Mouse (Mus musculus) C2C12 (cell line): ENCODE measurements around the gene Gm28035. TPM values are rescaled to one million over a fixed set of nuclear protein-coding genes. Genes with fewer than 3 reads are reported as not detected.
A peak's percentile ranks its signal among the peaks of the same experiment; 100 is the strongest.

Source experiments
- H3K27me3 ChIP-seq: one replicate; pipeline ENCODE4 v1.6.1; 2011; ENCODE audit not compliant: control insufficient read depth, insufficient read depth, insufficient read length
- H3K36me3 ChIP-seq: one replicate; pipeline ENCODE4 v1.6.1; 2011; ENCODE audit not compliant: control insufficient read depth, insufficient read depth
- H3K4me3 ChIP-seq: one replicate; pipeline ENCODE4 v1.5.1; 2011; ENCODE audit warnings: mild to moderate bottlenecking, control low read depth; ENCODE audit not compliant: poor library complexity, insufficient read depth, severe bottlenecking
- H3K79me2 ChIP-seq: one replicate; pipeline ENCODE4 v1.6.1; 2011; ENCODE audit not compliant: control insufficient read depth, insufficient read depth
- H3K79me3 ChIP-seq: one replicate; pipeline ENCODE4 v1.6.1; 2011; ENCODE audit warnings: low read depth, control low read depth
- H3ac ChIP-seq: one replicate; pipeline ENCODE3; 2011; ENCODE audit warnings: low read depth; ENCODE audit not compliant: control insufficient read depth, insufficient read length
- CEBPB ChIP-seq: IDR thresholded peaks from one replicate; pipeline ENCODE4 v1.6.1; 2011; ENCODE audit warnings: low read depth, mild to moderate bottlenecking, control low read depth, moderate library complexity
- CTCF ChIP-seq: IDR thresholded peaks from one replicate; pipeline ENCODE4 v1.5.1; 2011; ENCODE audit not compliant: control insufficient read depth, insufficient read depth, insufficient read length
- FOSL1 ChIP-seq: IDR thresholded peaks from one replicate; pipeline ENCODE4 v1.8.0; 2011; ENCODE audit warnings: mild to moderate bottlenecking, low read length; ENCODE audit not compliant: poor library complexity, insufficient read depth, severe bottlenecking
- MAX ChIP-seq: IDR thresholded peaks from one replicate; pipeline ENCODE4 v1.6.1; 2011; ENCODE audit warnings: mild to moderate bottlenecking, control low read depth
- MYOD1 ChIP-seq: IDR thresholded peaks from one replicate; pipeline ENCODE4 v1.6.1; 2011; ENCODE audit warnings: low read depth; ENCODE audit not compliant: control insufficient read depth, insufficient read length
- MYOG ChIP-seq: IDR thresholded peaks from one replicate; pipeline ENCODE4 v1.6.1; 2011; ENCODE audit not compliant: control insufficient read depth, insufficient read length; ENCODE audit errors: extremely low read depth
- USF1 ChIP-seq: IDR thresholded peaks from one replicate; pipeline ENCODE4 v1.6.1; 2011; ENCODE audit warnings: low read depth, mild to moderate bottlenecking, control low read depth, moderate library complexity
- long read RNA-seq, 2 experiments: library from polyadenylated mRNA; unstranded; transcript quantifications; one replicate each; pipeline ENCODE4 v2.0.0; 2019 to 2020
- polyA plus RNA-seq: library from polyadenylated mRNA; unstranded; fragments of >200 nt; fragmentation: generic; extraction: Trizol; gene quantifications from one replicate; pipeline ENCODE4 v1.2.1, GENCODE M21; 2012; ENCODE audit warnings: missing spikeins

Gm28035 gene
- 0.01 TPM for polyA plus RNA-seq
- long read RNA-seq, experiment 1, partial matches to known transcripts: 0 of 81 reads
- long read RNA-seq, experiment 1, other reads (novel, unspliced or antisense): 81 of 81 reads
- long read RNA-seq, experiment 2: 0 reads

GRCm38 (mm10) chr2:30240267-30240666 lies at the start of gene Gm28035:
Gene Gm28035 (plus strand): TSS chr2:30240567.
- Histone ChIP-seq H3K79me2 (peaks cover 76% of the 10 kb centered on the region), H3K36me3 (peaks cover 51% of the 10 kb centered on the region), H3K79me3 (peaks cover 58% of the 10 kb centered on the region), H3K4me3 (no peak within 1 kb of the TSS), H3ac (peak within 1 kb of the TSS; percentile 28), H3K27me3 (no peaks in the 10 kb centered on the region)
- TF ChIP-seq MAX (no peak), MYOG (no peak), CEBPB (no peak), CTCF (no peak), MYOD1 (no peak), USF1 (no peak), FOSL1 (no peak)

DNA sequence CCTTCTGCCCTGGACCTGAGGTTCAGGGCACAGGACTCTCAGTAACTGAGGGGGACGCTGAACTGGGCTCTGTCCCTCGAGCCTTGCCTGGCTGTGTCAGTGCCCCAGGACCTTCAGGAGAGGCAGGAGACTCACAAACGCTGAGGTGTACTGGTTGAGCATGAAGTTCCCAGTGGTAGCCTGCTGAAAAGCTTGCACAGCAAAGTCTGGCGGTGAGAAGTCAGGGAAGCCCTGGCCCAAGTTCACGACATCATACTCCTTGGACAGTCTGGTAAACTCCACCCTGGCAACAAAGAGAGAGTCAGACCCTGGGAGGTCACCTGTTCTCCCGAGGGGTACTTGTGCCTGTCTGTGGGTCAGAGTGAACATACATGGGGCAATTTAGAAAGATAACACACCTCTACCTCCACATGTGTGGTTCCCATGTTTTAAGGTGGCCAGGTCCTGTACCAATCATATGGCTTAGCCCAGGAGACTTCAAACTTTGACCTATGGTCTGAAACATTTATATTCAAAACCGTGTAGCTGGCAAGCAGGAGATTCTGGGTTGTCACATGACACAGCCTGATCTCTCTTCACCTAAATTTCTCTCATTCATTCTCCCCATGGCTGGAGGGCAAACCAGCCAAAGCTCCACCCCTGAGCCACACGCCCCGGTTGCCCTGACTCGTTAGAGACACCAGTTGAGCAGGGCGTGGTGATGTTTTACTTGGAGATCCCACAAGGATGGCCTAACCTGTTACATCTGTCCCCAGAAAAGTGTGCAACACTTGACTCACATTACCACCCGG lies 48.4 kb upstream of the Gm28035 start:
- Histone ChIP-seq H3K79me2 (no peaks in the 10 kb centered on the region), H3ac (no peak overlapping the region), H3K79me3 (no peaks in the 10 kb centered on the region), H3K4me3 (no peak overlapping the region), H3K27me3 (no peaks in the 10 kb centered on the region), H3K36me3 (no peaks in the 10 kb centered on the region)
- no peak for TF ChIP-seq USF1
- TF ChIP-seq MAX: no peak
- TF ChIP-seq FOSL1: no peak
- no peak for TF ChIP-seq CTCF
- TF ChIP-seq MYOG: no peak
- no peak for TF ChIP-seq MYOD1
- TF ChIP-seq CEBPB: no peak

DNA sequence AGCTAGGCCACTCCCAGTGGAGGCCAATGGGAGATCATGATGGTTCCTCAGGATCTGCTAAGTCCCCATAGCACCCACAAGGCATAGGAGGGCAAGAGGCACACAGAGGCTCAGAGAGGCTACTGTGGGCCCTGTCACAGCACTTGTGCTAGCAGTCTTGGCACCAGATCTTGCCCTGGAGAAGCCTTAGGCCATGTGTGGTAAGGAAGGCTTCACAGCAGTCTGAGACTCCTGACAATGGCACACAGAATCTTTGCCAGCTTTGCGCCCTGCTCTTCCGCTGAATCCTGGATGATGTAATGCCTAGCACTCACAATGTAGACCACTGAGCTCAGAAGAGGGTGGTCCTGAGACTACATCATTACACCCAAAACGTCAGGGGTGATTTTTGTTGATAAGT lies 45.7 kb upstream of the Gm28035 start:
- Histone ChIP-seq H3K4me3 (no peak overlapping the region), H3K27me3 (peaks cover 8% of the 10 kb centered on the region)

DNA sequence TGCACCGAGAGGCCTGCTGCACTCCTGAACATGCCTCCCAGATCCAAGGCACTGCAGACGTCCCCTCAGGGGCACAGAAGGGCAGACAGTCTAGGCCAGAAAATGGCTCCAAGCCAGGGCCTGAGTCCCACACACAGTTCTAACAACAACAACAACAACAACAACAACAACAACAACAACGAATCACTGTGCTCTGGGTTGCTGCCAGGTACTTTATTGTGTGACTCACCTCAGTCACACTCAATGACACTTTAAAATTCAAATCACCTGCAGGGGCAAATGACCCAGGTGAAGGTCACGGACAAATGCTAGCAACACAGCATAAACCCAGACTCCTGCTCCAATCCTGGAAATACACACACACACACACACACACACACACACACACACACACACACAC lies 42.3 kb upstream of the Gm28035 start:
- H3K36me3 ChIP-seq: no peaks in the 10 kb centered on the region

More for the DNA sequence above, 45.7 kb upstream of the Gm28035 start:
- no peaks in the 10 kb centered on the region for H3K79me3 ChIP-seq
- no peaks in the 10 kb centered on the region for H3K36me3 ChIP-seq
- no peaks in the 10 kb centered on the region for H3K79me2 ChIP-seq
- TF ChIP-seq CTCF: no peak
- no peak for TF ChIP-seq FOSL1
- TF ChIP-seq CEBPB: no peak
- no peak for TF ChIP-seq USF1
- TF ChIP-seq MYOG: no peak
- TF ChIP-seq MYOD1: no peak
- no peak overlapping the region for H3ac ChIP-seq

DNA sequence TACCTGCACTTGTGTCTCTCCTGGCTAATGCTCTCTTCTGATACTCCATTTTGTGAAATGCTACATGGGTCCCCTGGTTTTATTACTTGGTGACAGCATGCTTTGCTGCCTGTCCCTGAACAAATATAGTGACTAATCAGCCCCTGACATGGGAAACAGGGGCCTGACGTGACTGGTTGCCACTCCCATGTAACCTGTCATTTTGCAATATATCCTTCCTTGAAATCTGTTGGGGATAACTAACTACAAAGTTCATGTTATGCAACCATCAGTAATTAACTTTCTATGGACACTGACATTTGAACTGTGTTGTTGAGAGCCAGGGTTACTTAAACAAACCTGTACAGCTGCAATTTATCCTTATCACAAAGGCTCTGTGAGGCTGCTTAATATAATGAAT lies 40.4 kb upstream of the Gm28035 start:
- H3K36me3 ChIP-seq: no peaks in the 10 kb centered on the region
- TF ChIP-seq MAX: no peak
- no peak for TF ChIP-seq MYOD1
- no peak for TF ChIP-seq CEBPB
- no peak for TF ChIP-seq USF1
- no peak for TF ChIP-seq MYOG
- no peak for TF ChIP-seq CTCF
- no peak for TF ChIP-seq FOSL1
- H3K79me2 ChIP-seq: no peaks in the 10 kb centered on the region
- H3K79me3 ChIP-seq: no peaks in the 10 kb centered on the region
- H3K27me3 ChIP-seq: peaks cover 8% of the 10 kb centered on the region
- no peak overlapping the region for H3K4me3 ChIP-seq
- no peak overlapping the region for H3ac ChIP-seq

More for the DNA sequence above, 42.3 kb upstream of the Gm28035 start:
- Histone ChIP-seq H3K79me3 (no peaks in the 10 kb centered on the region), H3K79me2 (no peaks in the 10 kb centered on the region), H3K4me3 (no peak overlapping the region), H3ac (no peak overlapping the region), H3K27me3 (peaks cover 8% of the 10 kb centered on the region)
- TF ChIP-seq USF1: no peak
- no peak for TF ChIP-seq MYOD1
- no peak for TF ChIP-seq MAX
- no peak for TF ChIP-seq CTCF
- TF ChIP-seq CEBPB: no peak
- no peak for TF ChIP-seq FOSL1
- TF ChIP-seq MYOG: no peak

DNA sequence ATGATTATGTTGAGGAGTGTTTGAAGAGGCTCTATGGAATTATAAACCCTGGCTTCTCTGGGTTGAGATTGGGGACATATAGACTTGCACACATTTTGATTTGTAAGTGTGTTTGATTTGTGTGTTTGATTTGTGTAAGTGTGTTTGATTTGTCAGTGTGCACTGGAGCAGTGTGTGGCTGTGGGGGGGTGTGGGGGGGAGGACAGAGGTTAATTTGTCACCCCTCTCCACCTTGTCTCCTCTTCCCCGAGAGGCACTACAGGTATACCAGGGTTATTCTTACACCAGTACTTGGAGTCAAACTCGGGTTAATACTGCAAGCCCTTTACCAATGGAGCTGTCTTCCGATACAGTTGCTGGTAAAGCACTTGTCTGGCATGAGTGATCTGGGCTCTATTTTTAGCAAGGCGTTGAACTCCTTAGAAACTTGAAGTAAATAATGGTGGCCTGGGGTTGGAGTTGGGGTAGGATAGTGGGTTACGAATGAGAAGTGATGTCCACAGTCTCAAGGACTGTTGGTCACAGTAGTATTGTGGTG lies 39.9 kb upstream of the Gm28035 start:
- H3K79me3 ChIP-seq: no peaks in the 10 kb centered on the region
- no peaks in the 10 kb centered on the region for H3K36me3 ChIP-seq
- H3ac ChIP-seq: no peak overlapping the region
- peaks cover 8% of the 10 kb centered on the region for H3K27me3 ChIP-seq
- H3K4me3 ChIP-seq: no peak overlapping the region
- no peak for TF ChIP-seq MYOG
- TF ChIP-seq FOSL1: no peak
- TF ChIP-seq CEBPB: no peak
- no peak for TF ChIP-seq USF1
- TF ChIP-seq MAX: no peak
- no peak for TF ChIP-seq MYOD1
- no peak for TF ChIP-seq CTCF
- no peaks in the 10 kb centered on the region for H3K79me2 ChIP-seq
